Mouse (Mus musculus): ENCODE data around the gene Wdr70.

DNA sequence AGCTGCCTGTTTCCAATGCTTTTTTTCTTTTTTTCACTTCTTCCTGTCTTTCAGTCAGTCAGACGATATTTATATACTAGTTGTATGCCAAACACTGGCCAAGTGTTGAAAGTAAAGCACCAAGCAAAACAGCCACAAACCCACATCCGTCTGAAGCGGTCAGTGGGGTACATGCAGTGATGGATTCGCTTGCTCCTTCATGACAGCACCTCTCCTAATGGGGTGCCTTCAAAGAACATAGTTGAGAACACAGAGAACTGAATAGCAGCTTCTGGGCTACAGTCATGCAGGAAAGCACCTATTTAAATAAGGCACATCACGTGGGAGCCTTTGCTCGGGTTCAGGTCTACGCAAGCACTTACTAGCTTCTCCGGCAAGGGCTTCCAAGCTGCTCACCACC is 111.6 kb downstream of the Wdr70 start:
- TF ChIP-seq CTCF (IDR thresholded peaks at IDR 0.05; ENCODE audit: control insufficient read depth, insufficient read depth, insufficient read length) (no peak), USF1 (IDR thresholded peaks at IDR 0.05; ENCODE audit: low read depth) (no peak), MYOG (IDR thresholded peaks at IDR 0.05; ENCODE audit: control insufficient read depth, extremely low read depth, insufficient read length) (no peak), CEBPB (IDR thresholded peaks at IDR 0.05; ENCODE audit: low read depth) (no peak), MAX (IDR thresholded peaks at IDR 0.05) (no peak)
